Comparison of ENCODE assay signal across 10 mouse cellular contexts in genomic region chr4:88822995-88823394, GRCm38 (mm10). TPM values are rescaled to one million over a fixed set of nuclear protein-coding genes. Genes with fewer than 3 reads are reported as not detected.
A peak's percentile ranks its signal among the peaks of the same experiment; 100 is the strongest.
DNase-seq lines count a peak whose midpoint lies in the region; ATAC-seq and TF ChIP-seq lines count a peak whose summit lies in the region.
"Had no signal": no experiment of that assay in that cellular context is flagged by ENCODE, and none has a peak within 500 bp of the region (broad histone marks: within the 10 kb centered on the region; RNA-seq: fewer than 3 reads in every experiment).

No protein-coding gene starts in this region.

- no peaks in the 10 kb centered on the region for H3K36me3 ChIP-seq in hindbrain, embryonic 14.5 days (replicated peaks; ENCODE audit: control insufficient read depth, insufficient read depth)
- H3K36me3 ChIP-seq in hindbrain, embryonic 12.5 days = no peaks in the 10 kb centered on the region
- no peaks in the 10 kb centered on the region for H3K36me3 ChIP-seq in splenic B cell, adult 2 months (ENCODE audit: control insufficient read depth, insufficient read depth, low read length, poor library complexity, severe bottlenecking)
- no peaks in the 10 kb centered on the region for H3K36me3 ChIP-seq in midbrain, embryonic 10.5 days

- peak; percentile 32 for DNase-seq in hindbrain, embryonic 14.5 days (ENCODE audit: low spot score)
- peak; percentile 18 to 26 for DNase-seq in right cerebral cortex, adult 2 months (ENCODE audit: low spot score in 2 of 2)
- no peak for DNase-seq in right cerebral cortex, postnatal 14 days
- peak; percentile 42 for DNase-seq in splenic B cell, adult 2 months (ENCODE audit: low read depth, low spot score)
- no peak for DNase-seq in Muller cell, postnatal 12 days (ENCODE audit: inconsistent ontology term)
- DNase-seq in midbrain, embryonic 10.5 days (ENCODE audit: low spot score) = no peak

- 24% methylated on average over 4 of the region's 4 CpGs for WGBS in hindbrain, embryonic 14.5 days
- WGBS in hindbrain, embryonic 12.5 days = 29% methylated on average over 4 of the region's 4 CpGs
- 29% methylated on average over 4 of the region's 4 CpGs for WGBS in midbrain, embryonic 10.5 days

- no peak for ATAC-seq in hindbrain, embryonic 14.5 days (ENCODE audit: low FRiP score)
- no peak for ATAC-seq in hindbrain, embryonic 12.5 days (ENCODE audit: low FRiP score)

- no peak overlapping the region for H3K27ac ChIP-seq in hindbrain, embryonic 14.5 days
- H3K27ac ChIP-seq in hindbrain, embryonic 12.5 days = no peak overlapping the region
- H3K27ac ChIP-seq in cortical plate, adult 2 months (ENCODE audit: insufficient read depth, low read length) = no peak overlapping the region
- H3K27ac ChIP-seq in midbrain, embryonic 10.5 days (replicated peaks) = no peak overlapping the region

- TF ChIP-seq CTCF in cortical plate, adult 2 months (IDR thresholded peaks at IDR 0.05; ENCODE audit: extremely low read depth, insufficient read depth, low read length) = peak; percentile 29; the same call in 1 of the 2 replicates

- TF ChIP-seq POLR2A in cortical plate, adult 2 months (IDR thresholded peaks at IDR 0.05; ENCODE audit: extremely low read depth, insufficient read depth, low read length) = no peak

- H3K9me3 ChIP-seq in hindbrain, embryonic 14.5 days (ENCODE audit: control insufficient read depth, low read length) = no peaks in the 10 kb centered on the region
- no peaks in the 10 kb centered on the region for H3K9me3 ChIP-seq in hindbrain, embryonic 12.5 days (replicated peaks)
- no peaks in the 10 kb centered on the region for H3K9me3 ChIP-seq in midbrain, embryonic 10.5 days (replicated peaks)

- no peak overlapping the region for H3K4me3 ChIP-seq in hindbrain, embryonic 14.5 days (replicated peaks; ENCODE audit: low read length)
- H3K4me3 ChIP-seq in hindbrain, embryonic 12.5 days = no peak overlapping the region
- no peak overlapping the region for H3K4me3 ChIP-seq in cortical plate, adult 2 months (ENCODE audit: insufficient read depth, low read length)
- no peak overlapping the region for H3K4me3 ChIP-seq in midbrain, embryonic 10.5 days
- H3K4me3 ChIP-seq: erythroblast, embryonic 14.5 days had no signal

- no peaks in the 10 kb centered on the region for H3K4me1 ChIP-seq in hindbrain, embryonic 14.5 days (replicated peaks; ENCODE audit: control insufficient read depth, insufficient read depth, low read length)
- no peaks in the 10 kb centered on the region for H3K4me1 ChIP-seq in hindbrain, embryonic 12.5 days
- H3K4me1 ChIP-seq in cortical plate, adult 2 months (ENCODE audit: control insufficient read depth, insufficient read depth, low read length) = no peaks in the 10 kb centered on the region
- H3K4me1 ChIP-seq in midbrain, embryonic 10.5 days = no peaks in the 10 kb centered on the region

- H3K27me3 ChIP-seq in hindbrain, embryonic 14.5 days (ENCODE audit: control insufficient read depth, insufficient read depth, low read length) = no peaks in the 10 kb centered on the region
- no peaks in the 10 kb centered on the region for H3K27me3 ChIP-seq in hindbrain, embryonic 12.5 days
- no peaks in the 10 kb centered on the region for H3K27me3 ChIP-seq in splenic B cell, adult 2 months (ENCODE audit: control insufficient read depth, insufficient read depth, low read length, poor library complexity, severe bottlenecking)
- no peaks in the 10 kb centered on the region for H3K27me3 ChIP-seq in midbrain, embryonic 10.5 days (ENCODE audit: low read depth, poor library complexity, severe bottlenecking)

- H3K4me2 ChIP-seq in hindbrain, embryonic 14.5 days (replicated peaks) = no peak overlapping the region
- no peak overlapping the region for H3K4me2 ChIP-seq in hindbrain, embryonic 12.5 days (replicated peaks)

- no peak overlapping the region for H3K9ac ChIP-seq in hindbrain, embryonic 14.5 days
- no peak overlapping the region for H3K9ac ChIP-seq in hindbrain, embryonic 12.5 days

RNA-seq across cellular contexts. Expression of gene Ifna11, which starts 3.2 kb away (rescaled TPM):
- not detected in 2 replicates for polyA plus RNA-seq in hindbrain, embryonic 14.5 days (2014; fragmentation: Nextera tagmentation; extraction: Ambion mirVana)
- not detected in 2 replicates for polyA plus RNA-seq in hindbrain, embryonic 12.5 days (2016; fragmentation: Nextera tagmentation; extraction: Ambion mirVana)
- not detected in 2 replicates for polyA plus RNA-seq in cortical plate, adult 2 months (2012; rRNA removed)
- polyA plus RNA-seq in midbrain, embryonic 10.5 days (2016; fragmentation: Nextera tagmentation; extraction: Ambion mirVana) = not detected in 2 replicates
- polyA plus RNA-seq: erythroblast, embryonic 14.5 days; stomach, embryonic 14.5 days had no signal

RNA-seq across cellular contexts. Expression of gene Ifna6, which starts 4.2 kb away (rescaled TPM):
- polyA plus RNA-seq in hindbrain, embryonic 14.5 days (2014; fragmentation: Nextera tagmentation; extraction: Ambion mirVana) = not detected in 2 replicates
- not detected in 2 replicates for polyA plus RNA-seq in hindbrain, embryonic 12.5 days (2016; fragmentation: Nextera tagmentation; extraction: Ambion mirVana)
- not detected in 2 replicates for polyA plus RNA-seq in cortical plate, adult 2 months (2012; rRNA removed)
- not detected in 2 replicates for polyA plus RNA-seq in midbrain, embryonic 10.5 days (2016; fragmentation: Nextera tagmentation; extraction: Ambion mirVana)
- polyA plus RNA-seq: erythroblast, embryonic 14.5 days; stomach, embryonic 14.5 days had no signal

RNA-seq across cellular contexts. Expression of gene Ifna7, which starts 7.0 kb away (rescaled TPM):
- polyA plus RNA-seq in hindbrain, embryonic 14.5 days (2014; fragmentation: Nextera tagmentation; extraction: Ambion mirVana) = not detected in 2 replicates
- not detected in 2 replicates for polyA plus RNA-seq in hindbrain, embryonic 12.5 days (2016; fragmentation: Nextera tagmentation; extraction: Ambion mirVana)
- not detected in 2 replicates for polyA plus RNA-seq in cortical plate, adult 2 months (2012; rRNA removed)
- not detected in 2 replicates for polyA plus RNA-seq in midbrain, embryonic 10.5 days (2016; fragmentation: Nextera tagmentation; extraction: Ambion mirVana)
- polyA plus RNA-seq: erythroblast, embryonic 14.5 days; stomach, embryonic 14.5 days had no signal

RNA-seq across cellular contexts. Expression of gene Ifna5, which starts 12.3 kb away (rescaled TPM):
- polyA plus RNA-seq in hindbrain, embryonic 14.5 days (2014; fragmentation: Nextera tagmentation; extraction: Ambion mirVana) = not detected in 2 replicates
- not detected in 2 replicates for polyA plus RNA-seq in hindbrain, embryonic 12.5 days (2016; fragmentation: Nextera tagmentation; extraction: Ambion mirVana)
- not detected in 2 replicates for polyA plus RNA-seq in cortical plate, adult 2 months (2012; rRNA removed)
- polyA plus RNA-seq in midbrain, embryonic 10.5 days (2016; fragmentation: Nextera tagmentation; extraction: Ambion mirVana) = not detected in 2 replicates
- polyA plus RNA-seq: erythroblast, embryonic 14.5 days; stomach, embryonic 14.5 days had no signal

RNA-seq across cellular contexts. Expression of gene Gm13288, which starts 17.7 kb away (rescaled TPM):
- not detected in 2 replicates for polyA plus RNA-seq in hindbrain, embryonic 14.5 days (2014; fragmentation: Nextera tagmentation; extraction: Ambion mirVana)
- polyA plus RNA-seq in hindbrain, embryonic 12.5 days (2016; fragmentation: Nextera tagmentation; extraction: Ambion mirVana) = not detected in 2 replicates
- polyA plus RNA-seq in cortical plate, adult 2 months (2012; rRNA removed) = not detected in 2 replicates
- polyA plus RNA-seq in midbrain, embryonic 10.5 days (2016; fragmentation: Nextera tagmentation; extraction: Ambion mirVana) = 0.09 TPM in 1 of 2 replicates, not detected in the other
- polyA plus RNA-seq: erythroblast, embryonic 14.5 days; stomach, embryonic 14.5 days had no signal

Comparison
In these comparisons a context has a peak if more than half of its experiments do, and no peak if none do; other contexts are left out.
1. DNase-seq: peak in hindbrain, embryonic 14.5 days (single experiment), right cerebral cortex, adult 2 months (2 of 2) and splenic B cell, adult 2 months (single experiment); none in right cerebral cortex, postnatal 14 days (single experiment), Muller cell, postnatal 12 days (single experiment) and midbrain, embryonic 10.5 days (single experiment).